Mouse (Mus musculus): ENCODE data around the gene Fam189a1.

The Fam189a1 gene

GRCm38 (mm10) chr7:64949910-64950770, 206.2 kb downstream of the Fam189a1 start:
- peak; percentile 43 for DNase-seq (ENCODE audit: low read depth)

- no peak for DNase-seq (ENCODE audit: low read depth)
These were observed 206.9 kb downstream of the Fam189a1 start for GRCm38 (mm10) chr7:64949465-64949864.

- no peak for DNase-seq (ENCODE audit: low read depth)
These were observed 211.7 kb downstream of the Fam189a1 start for GRCm38 (mm10) chr7:64944686-64945085.

GRCm38 (mm10) chr7:64944175-64944574, 212.2 kb downstream of the Fam189a1 start:
- no peak for DNase-seq (ENCODE audit: low read depth)

- DNase-seq (ENCODE audit: low read depth) = no peak
These were observed 219.4 kb downstream of the Fam189a1 start for GRCm38 (mm10) chr7:64936927-64937326.

- DNase-seq (ENCODE audit: low read depth) = no peak
These were observed 222.3 kb downstream of the Fam189a1 start for GRCm38 (mm10) chr7:64934115-64934514.

- no peak for DNase-seq (ENCODE audit: low read depth)
These were observed 225.4 kb downstream of the Fam189a1 start for GRCm38 (mm10) chr7:64930980-64931379.

- DNase-seq (ENCODE audit: low read depth) = no peak
These were observed 232.5 kb downstream of the Fam189a1 start for GRCm38 (mm10) chr7:64923918-64924317.

GRCm38 (mm10) chr7:64921189-64921588, 235.2 kb downstream of the Fam189a1 start:
- no peak for DNase-seq (ENCODE audit: low read depth)

GRCm38 (mm10) chr7:64920735-64921134, 235.6 kb downstream of the Fam189a1 start:
- no peak for DNase-seq (ENCODE audit: low read depth)

GRCm38 (mm10) chr7:64916654-64917053, 239.7 kb downstream of the Fam189a1 start:
- no peak for DNase-seq (ENCODE audit: low read depth)

- no peak for DNase-seq (ENCODE audit: low read depth)
These were observed 241.2 kb downstream of the Fam189a1 start for GRCm38 (mm10) chr7:64915121-64915520.

GRCm38 (mm10) chr7:64911945-64912344, 244.4 kb downstream of the Fam189a1 start:
- DNase-seq (ENCODE audit: low read depth) = no peak

GRCm38 (mm10) chr7:64910208-64910607, 246.2 kb downstream of the Fam189a1 start:
- no peak for DNase-seq (ENCODE audit: low read depth)

- no peak for DNase-seq (ENCODE audit: low read depth)
These were observed 249.4 kb downstream of the Fam189a1 start for GRCm38 (mm10) chr7:64906955-64907354.

- DNase-seq (ENCODE audit: low read depth) = no peak
These were observed 250.9 kb downstream of the Fam189a1 start for GRCm38 (mm10) chr7:64905506-64905905.

- no peak for DNase-seq (ENCODE audit: low read depth)
These were observed 256.1 kb downstream of the Fam189a1 start for GRCm38 (mm10) chr7:64900249-64900648.

GRCm38 (mm10) chr7:64896587-64896986, 259.8 kb downstream of the Fam189a1 start:
- no peak for DNase-seq (ENCODE audit: low read depth)

- no peak for DNase-seq (ENCODE audit: low read depth)
These were observed 260.7 kb downstream of the Fam189a1 start for GRCm38 (mm10) chr7:64895685-64896101.

GRCm38 (mm10) chr7:64891139-64891538, 265.2 kb downstream of the Fam189a1 start:
- DNase-seq (ENCODE audit: low read depth) = no peak

- DNase-seq (ENCODE audit: low read depth) = no peak
These were observed 266.5 kb downstream of the Fam189a1 start for GRCm38 (mm10) chr7:64889919-64890318.

GRCm38 (mm10) chr7:64884187-64884862, 272.0 kb downstream of the Fam189a1 start:
- DNase-seq (ENCODE audit: low read depth) = no peak

GRCm38 (mm10) chr7:64882243-64882642, 274.1 kb downstream of the Fam189a1 start:
- no peak for DNase-seq (ENCODE audit: low read depth)

All from c-Kit-positive CD71-negative TER-119-negative erythroid progenitor cells, embryonic 14.5 days (primary cell).